Comparison of ENCODE assay signal across 9 mouse cellular contexts in genomic region chr7:25275555-25276298, GRCm38 (mm10). TPM values are rescaled to one million over a fixed set of nuclear protein-coding genes. Genes with fewer than 3 reads are reported as not detected.
DNase-seq lines count a peak whose midpoint lies in the region; ATAC-seq and TF ChIP-seq lines count a peak whose summit lies in the region.
"Had no signal": no experiment of that assay in that cellular context is flagged by ENCODE, and none has a peak within 500 bp of the region (broad histone marks: within the 10 kb centered on the region; RNA-seq: fewer than 3 reads in every experiment).

No protein-coding gene starts in this region.

- peak overlapping the region; percentile 33 for H3K27ac ChIP-seq in kidney, adult 2 months (ENCODE audit: insufficient read depth, low read depth, low read length)
- 0 out of 2 replicates have a peak overlapping the region, but pooled peaks have one; percentile 33 for H3K27ac ChIP-seq in cortical plate, adult 2 months (ENCODE audit: insufficient read depth, low read length)
- H3K27ac ChIP-seq in midbrain, embryonic 15.5 days: no peak overlapping the region
- H3K27ac ChIP-seq: macrophage had no signal

- ATAC-seq in midbrain, embryonic 15.5 days (replicated peaks): no peak

- peaks cover 17% of the 10 kb centered on the region for H3K4me1 ChIP-seq in kidney, adult 2 months (ENCODE audit: control insufficient read depth, insufficient read depth, low read length)
- H3K4me1 ChIP-seq in cortical plate, adult 2 months (ENCODE audit: control insufficient read depth, insufficient read depth, low read length): peaks cover 11% of the 10 kb centered on the region
- peaks cover 52% of the 10 kb centered on the region for H3K4me1 ChIP-seq in midbrain, embryonic 15.5 days

- TF ChIP-seq CTCF in kidney, adult 2 months (conservative IDR thresholded peaks at IDR 0.05; ENCODE audit: insufficient read depth, insufficient read length, low read depth, low read length): no peak
- TF ChIP-seq CTCF in cortical plate, adult 2 months (IDR thresholded peaks at IDR 0.05; ENCODE audit: extremely low read depth, insufficient read depth, low read length): no peak

- WGBS in kidney, adult 2 months: 45% methylated on average over 9 of the region's 9 CpGs
- 62% methylated on average over 9 of the region's 9 CpGs for WGBS in midbrain, embryonic 15.5 days

- no peak overlapping the region for H3K4me3 ChIP-seq in kidney, adult 2 months (ENCODE audit: insufficient read depth, low read depth, low read length)
- H3K4me3 ChIP-seq in cortical plate, adult 2 months (ENCODE audit: insufficient read depth, low read length): no peak overlapping the region
- H3K4me3 ChIP-seq in midbrain, embryonic 15.5 days: no peak overlapping the region

- TF ChIP-seq POLR2A in kidney, adult 2 months (IDR thresholded peaks at IDR 0.05; ENCODE audit: low read depth, low read length): no peak
- TF ChIP-seq POLR2A in cortical plate, adult 2 months (IDR thresholded peaks at IDR 0.05; ENCODE audit: extremely low read depth, insufficient read depth, low read length): no peak

- peak overlapping the region; percentile 10; the same call in 1 of the 2 replicates for H3K4me2 ChIP-seq in midbrain, embryonic 15.5 days

- no peaks in the 10 kb centered on the region for H3K27me3 ChIP-seq in kidney, adult 2 months (replicated peaks; ENCODE audit: control insufficient read depth, insufficient read depth, low read length)
- H3K27me3 ChIP-seq in midbrain, embryonic 15.5 days (replicated peaks): no peaks in the 10 kb centered on the region

- no peaks in the 10 kb centered on the region for H3K36me3 ChIP-seq in kidney, adult 2 months (ENCODE audit: control insufficient read depth, insufficient read depth, low read length)
- H3K36me3 ChIP-seq in midbrain, embryonic 15.5 days (replicated peaks): 0 out of 2 replicates have a peak, but pooled peaks cover 3% of the 10 kb centered on the region

- H3K9ac ChIP-seq in midbrain, embryonic 15.5 days: peak overlapping the region; percentile 23

- no peaks in the 10 kb centered on the region for H3K9me3 ChIP-seq in midbrain, embryonic 15.5 days

- no peak for DNase-seq in kidney, adult 2 months
- DNase-seq in kidney, adult 11 months: no peak
- DNase-seq in heart, postnatal 10 days: peak; percentile 41 to 60
- no peak for DNase-seq in c-Kit-positive CD71-positive TER-119-positive erythroid progenitor cells, embryonic 14.5 days (ENCODE audit: low spot score)
- no peak for DNase-seq in gastrocnemius, postnatal 25 days
- no peak for DNase-seq in frontal cortex, postnatal 36 days (ENCODE audit: low spot score in 2 of 2)

- intact Hi-C loops in heart, postnatal 10 days (cut with DNase I): no loop called here

RNA-seq across cellular contexts. Expression of gene Cic, which starts 8.2 kb away (rescaled TPM):
- polyA plus RNA-seq in kidney, adult 2 months (2012; rRNA removed): 41.8 and 41.9 TPM in 2 replicates
- 89.6 and 94.1 TPM in 2 replicates for polyA plus RNA-seq in cortical plate, adult 2 months (2012; rRNA removed)
- total RNA-seq in heart, postnatal 10 days (2021): 10 to 100 TPM; 88.4 to 90.5 TPM
- polyA plus RNA-seq in midbrain, embryonic 15.5 days (2015; fragmentation: Nextera tagmentation; extraction: Ambion mirVana): 42.1 and 45.9 TPM in 2 replicates
- total RNA-seq in gastrocnemius, postnatal 25 days (2021): 10 to 100 TPM; 29.0 to 30.4 TPM

RNA-seq across cellular contexts. Expression of gene Pafah1b3, which starts 22.1 kb away (rescaled TPM):
- polyA plus RNA-seq in kidney, adult 2 months (2012; rRNA removed): 48.9 and 50.2 TPM in 2 replicates
- polyA plus RNA-seq in cortical plate, adult 2 months (2012; rRNA removed): 20.5 and 24.5 TPM in 2 replicates
- total RNA-seq in heart, postnatal 10 days (2021): 10 to 100 TPM; 12.8 to 16.0 TPM
- polyA plus RNA-seq in midbrain, embryonic 15.5 days (2015; fragmentation: Nextera tagmentation; extraction: Ambion mirVana): 671 and 679 TPM in 2 replicates
- 1 to 10 TPM; 1.4 to 1.5 TPM for total RNA-seq in gastrocnemius, postnatal 25 days (2021)

RNA-seq across cellular contexts. Expression of gene Erf, which starts 25.2 kb away (rescaled TPM):
- 37.0 and 46.2 TPM in 2 replicates for polyA plus RNA-seq in kidney, adult 2 months (2012; rRNA removed)
- polyA plus RNA-seq in cortical plate, adult 2 months (2012; rRNA removed): 47.2 and 48.6 TPM in 2 replicates
- total RNA-seq in heart, postnatal 10 days (2021): 10 to 100 TPM; 38.6 to 42.2 TPM
- 3.3 and 5.3 TPM in 2 replicates for polyA plus RNA-seq in midbrain, embryonic 15.5 days (2015; fragmentation: Nextera tagmentation; extraction: Ambion mirVana)
- total RNA-seq in gastrocnemius, postnatal 25 days (2021): 1 to 10 TPM; 5.8 to 7.2 TPM

RNA-seq across cellular contexts. Expression of gene Prr19, which starts 25.5 kb away (rescaled TPM):
- polyA plus RNA-seq in kidney, adult 2 months (2012; rRNA removed): 0.08 TPM in 1 of 2 replicates, not detected in the other
- polyA plus RNA-seq in cortical plate, adult 2 months (2012; rRNA removed): 0.08 and 0.13 TPM in 2 replicates
- total RNA-seq in heart, postnatal 10 days (2021): not detected
- polyA plus RNA-seq in midbrain, embryonic 15.5 days (2015; fragmentation: Nextera tagmentation; extraction: Ambion mirVana): 3.7 and 4.5 TPM in 2 replicates
- total RNA-seq in gastrocnemius, postnatal 25 days (2021): not detected
- polyA plus RNA-seq: macrophage had no signal

RNA-seq across cellular contexts. Expression of gene Tmem145, which starts 30.2 kb away (rescaled TPM):
- polyA plus RNA-seq in kidney, adult 2 months (2012; rRNA removed): 0.28 and 0.35 TPM in 2 replicates
- polyA plus RNA-seq in cortical plate, adult 2 months (2012; rRNA removed): 116 and 129 TPM in 2 replicates
- not detected for total RNA-seq in heart, postnatal 10 days (2021)
- 94.8 and 102 TPM in 2 replicates for polyA plus RNA-seq in midbrain, embryonic 15.5 days (2015; fragmentation: Nextera tagmentation; extraction: Ambion mirVana)
- not detected for total RNA-seq in gastrocnemius, postnatal 25 days (2021)
- polyA plus RNA-seq: macrophage had no signal

Comparison
In these comparisons a context has a peak if more than half of its experiments do, and no peak if none do; other contexts are left out.
1. DNase-seq: peak in heart, postnatal 10 days (2 of 2); none in kidney, adult 2 months (single experiment), kidney, adult 11 months (single experiment), c-Kit-positive CD71-positive TER-119-positive erythroid progenitor cells, embryonic 14.5 days (single experiment), gastrocnemius, postnatal 25 days (single experiment) and frontal cortex, postnatal 36 days (0 of 2).
2. RNA of gene Pafah1b3, which starts 22.1 kb away (polyA plus RNA-seq): 671 to 679 TPM in midbrain, embryonic 15.5 days; 48.9 to 50.2 TPM in kidney, adult 2 months and 20.5 to 24.5 TPM in cortical plate, adult 2 months; every median in the first group is over 10 times any median in the second.